Comparison of ENCODE assay signal across 22 mouse cellular contexts in the genomic region with DNA sequence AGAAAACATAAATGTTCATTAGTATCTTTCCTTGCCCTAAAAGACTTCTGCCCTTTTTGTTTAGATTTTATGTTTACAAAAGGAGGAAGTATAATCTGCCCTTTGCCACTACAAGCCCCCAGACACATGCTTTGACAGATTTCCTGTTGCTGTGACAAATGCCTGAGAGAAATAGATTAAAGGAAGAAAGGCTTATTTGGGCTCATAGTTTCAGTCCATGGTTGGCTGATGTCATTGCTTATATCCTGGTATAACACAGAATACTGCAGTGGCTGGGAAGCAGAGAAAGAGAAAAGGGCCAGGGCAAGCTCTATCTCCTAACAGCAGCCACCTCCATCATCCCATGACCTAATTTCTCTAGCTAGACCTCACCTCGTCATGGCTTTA.
DNase-seq lines count a peak whose midpoint lies in the region; ATAC-seq and TF ChIP-seq lines count a peak whose summit lies in the region.
"Had no signal": no experiment of that assay in that cellular context is flagged by ENCODE, and none has a peak within 500 bp of the region (broad histone marks: within the 10 kb centered on the region; RNA-seq: fewer than 3 reads in every experiment).

No protein-coding gene starts in this region.

- no peak overlapping the region for H3K4me2 ChIP-seq in heart, embryonic 16.5 days (ENCODE audit: low read depth, low read length)
- no peak overlapping the region for H3K4me2 ChIP-seq in liver, postnatal 0 days (ENCODE audit: low read depth, low read length)
- no peak overlapping the region for H3K4me2 ChIP-seq in liver, embryonic 12.5 days
- no peak overlapping the region for H3K4me2 ChIP-seq in embryonic facial prominence, embryonic 15.5 days (replicated peaks)
- H3K4me2 ChIP-seq: liver, embryonic 15.5 days; midbrain, embryonic 11.5 days; neural tube, embryonic 12.5 days had no signal

- no peaks in the 10 kb centered on the region for H3K36me3 ChIP-seq in heart, embryonic 16.5 days (ENCODE audit: control insufficient read depth, insufficient read depth)
- no peaks in the 10 kb centered on the region for H3K36me3 ChIP-seq in liver, postnatal 0 days (replicated peaks; ENCODE audit: insufficient read depth, low read length)
- H3K36me3 ChIP-seq in liver, embryonic 12.5 days: no peaks in the 10 kb centered on the region
- no peaks in the 10 kb centered on the region for H3K36me3 ChIP-seq in embryonic facial prominence, embryonic 15.5 days
- H3K36me3 ChIP-seq: hindbrain, embryonic 10.5 days; limb, embryonic 10.5 days; liver, embryonic 15.5 days; neural tube, embryonic 12.5 days had no signal

- DNase-seq in heart, adult 18-20 months: no peak
- DNase-seq in liver, postnatal 0 days: no peak
- peak; percentile 37 for DNase-seq in lung, postnatal 25 days (ENCODE audit: low spot score)
- DNase-seq in thymus, postnatal 10 days (ENCODE audit: low spot score in 2 of 2): no peak
- DNase-seq in gastrocnemius, adult 18-20 months (ENCODE audit: low spot score): no peak
- DNase-seq: adrenal gland, postnatal 25 days; cerebellum, adult 9-10 months; heart, adult 11 months; kidney, postnatal 25 days; spleen, adult 18-20 months; thymus, postnatal 25 days had no signal

- no peak for ATAC-seq in heart, embryonic 16.5 days (replicated peaks; ENCODE audit: extremely low read depth, insufficient read depth, low FRiP score)
- ATAC-seq in liver, postnatal 0 days: peak; percentile 15; the same call in 1 of the 2 replicates
- no peak for ATAC-seq in liver, embryonic 12.5 days
- ATAC-seq in embryonic facial prominence, embryonic 15.5 days (ENCODE audit: insufficient number of reproducible peaks, low FRiP score, low TSS enrichment, low read depth): no peak
- ATAC-seq: forebrain, postnatal 0 days; inflammation-experienced regulatory T-cells, adult 6 months had no signal

- WGBS in heart, embryonic 16.5 days: 27% methylated on average over 1 of the region's 1 CpGs
- WGBS in liver, postnatal 0 days (ENCODE audit: insufficient replicate concordance): 39% methylated on average over 1 of the region's 1 CpGs
- 21% methylated on average over 1 of the region's 1 CpGs for WGBS in liver, embryonic 12.5 days (ENCODE audit: insufficient replicate concordance)
- 62% methylated on average over 1 of the region's 1 CpGs for WGBS in embryonic facial prominence, embryonic 15.5 days

- TF ChIP-seq CTCF in liver, postnatal 0 days (IDR thresholded peaks at IDR 0.05; ENCODE audit: low read depth): no peak

- H3K27me3 ChIP-seq in heart, embryonic 16.5 days (ENCODE audit: control insufficient read depth, insufficient read depth, low read length): no peaks in the 10 kb centered on the region
- H3K27me3 ChIP-seq in liver, postnatal 0 days (ENCODE audit: insufficient read depth, low read length): no peaks in the 10 kb centered on the region
- H3K27me3 ChIP-seq in liver, embryonic 12.5 days (replicated peaks): no peaks in the 10 kb centered on the region
- H3K27me3 ChIP-seq in embryonic facial prominence, embryonic 15.5 days: no peaks in the 10 kb centered on the region
- H3K27me3 ChIP-seq: liver, embryonic 15.5 days; neural tube, embryonic 12.5 days had no signal

- H3K9me3 ChIP-seq in heart, embryonic 16.5 days (replicated peaks; ENCODE audit: control insufficient read depth, low read length): no peaks in the 10 kb centered on the region
- H3K9me3 ChIP-seq in liver, postnatal 0 days (ENCODE audit: low read length): no peaks in the 10 kb centered on the region
- no peaks in the 10 kb centered on the region for H3K9me3 ChIP-seq in liver, embryonic 12.5 days (replicated peaks)
- no peaks in the 10 kb centered on the region for H3K9me3 ChIP-seq in embryonic facial prominence, embryonic 15.5 days (replicated peaks)
- H3K9me3 ChIP-seq: hindbrain, embryonic 10.5 days; liver, embryonic 15.5 days had no signal

- H3K27ac ChIP-seq in heart, embryonic 16.5 days (ENCODE audit: low read length): peak overlapping the region; percentile 55; the same call in 1 of the 2 replicates
- no peak overlapping the region for H3K27ac ChIP-seq in liver, postnatal 0 days (ENCODE audit: low read depth)
- H3K27ac ChIP-seq in liver, embryonic 12.5 days: no peak overlapping the region
- 0 out of 2 replicates have a peak overlapping the region, but pooled peaks have one; percentile 2 for H3K27ac ChIP-seq in embryonic facial prominence, embryonic 15.5 days (replicated peaks)
- H3K27ac ChIP-seq: hindbrain, embryonic 10.5 days; left cerebral cortex, adult 2 months; limb, embryonic 10.5 days; liver, embryonic 15.5 days; neural tube, embryonic 12.5 days had no signal

- H3K4me1 ChIP-seq in heart, embryonic 16.5 days (ENCODE audit: control insufficient read depth, insufficient read depth, low read length): peaks cover 3% of the 10 kb centered on the region; the same call in 1 of the 2 replicates
- H3K4me1 ChIP-seq in liver, postnatal 0 days (ENCODE audit: insufficient read depth): no peaks in the 10 kb centered on the region
- H3K4me1 ChIP-seq in liver, embryonic 12.5 days: no peaks in the 10 kb centered on the region
- no peaks in the 10 kb centered on the region for H3K4me1 ChIP-seq in embryonic facial prominence, embryonic 15.5 days
- H3K4me1 ChIP-seq: hindbrain, embryonic 10.5 days; limb, embryonic 10.5 days; liver, embryonic 15.5 days; neural tube, embryonic 12.5 days had no signal

- TF ChIP-seq EP300 in liver, postnatal 0 days (IDR thresholded peaks at IDR 0.05; ENCODE audit: low read depth): 0 out of 2 replicates have a peak, but pooled peaks have one; percentile 51

- no peak overlapping the region for H3K4me3 ChIP-seq in heart, embryonic 16.5 days (ENCODE audit: low read length)
- no peak overlapping the region for H3K4me3 ChIP-seq in liver, postnatal 0 days (ENCODE audit: low read depth, low read length)
- H3K4me3 ChIP-seq in liver, embryonic 12.5 days: no peak overlapping the region
- no peak overlapping the region for H3K4me3 ChIP-seq in embryonic facial prominence, embryonic 15.5 days (replicated peaks)
- H3K4me3 ChIP-seq: hindbrain, embryonic 10.5 days; left cerebral cortex, adult 2 months; limb, embryonic 10.5 days; liver, embryonic 15.5 days; neural tube, embryonic 12.5 days had no signal

- H3K9ac ChIP-seq in heart, embryonic 16.5 days (ENCODE audit: low read length): no peak overlapping the region
- H3K9ac ChIP-seq in liver, postnatal 0 days (replicated peaks): no peak overlapping the region
- H3K9ac ChIP-seq in liver, embryonic 12.5 days: no peak overlapping the region
- no peak overlapping the region for H3K9ac ChIP-seq in embryonic facial prominence, embryonic 15.5 days
- H3K9ac ChIP-seq: forebrain, postnatal 0 days; liver, embryonic 15.5 days; neural tube, embryonic 12.5 days had no signal

Comparison
In these comparisons a context has a peak if more than half of its experiments do, and no peak if none do; other contexts are left out.
1. H3K27ac ChIP-seq: peak in heart, embryonic 16.5 days (single experiment) and embryonic facial prominence, embryonic 15.5 days (single experiment); none in liver, postnatal 0 days (single experiment) and liver, embryonic 12.5 days (single experiment).